Mouse (Mus musculus) CD4-positive, CD25-positive, alpha-beta regulatory T cell, adult 2 months (primary cell): ENCODE data around the gene E2f6.

Source experiments
- DNase-seq: peaks from one replicate; pipeline ENCODE4 v3.0.0-alpha.2; 2012; ENCODE audit warnings: low read depth, low spot score

E2f6 gene

GRCm38 (mm10) chr12:16810525-16811431 lies at the start of gene E2f6:
Gene E2f6 (plus strand): TSS chr12:16810963.
- DNase-seq = peak; percentile 91

- no peak for DNase-seq
Measured at GRCm38 (mm10) chr12:16761461-16761860, 49.3 kb upstream of the E2f6 start.

GRCm38 (mm10) chr12:16763649-16764422 lies 46.9 kb upstream of the E2f6 start:
- DNase-seq = no peak

- DNase-seq = no peak
Measured at GRCm38 (mm10) chr12:16764776-16765445, 45.9 kb upstream of the E2f6 start.

- DNase-seq = no peak
Measured at GRCm38 (mm10) chr12:16768251-16768650, 42.5 kb upstream of the E2f6 start.

- DNase-seq = no peak
Measured at GRCm38 (mm10) chr12:16768711-16769110, 42.1 kb upstream of the E2f6 start.

GRCm38 (mm10) chr12:16769601-16770165 lies 41.1 kb upstream of the E2f6 start:
- no peak for DNase-seq

GRCm38 (mm10) chr12:16774605-16775004 lies 36.2 kb upstream of the E2f6 start:
- no peak for DNase-seq

- no peak for DNase-seq
Measured at GRCm38 (mm10) chr12:16775351-16775750, 35.4 kb upstream of the E2f6 start.

GRCm38 (mm10) chr12:16778523-16778922 lies 32.2 kb upstream of the E2f6 start:
- DNase-seq = no peak

GRCm38 (mm10) chr12:16779165-16779564 lies 31.6 kb upstream of the E2f6 start:
- DNase-seq = no peak

GRCm38 (mm10) chr12:16780320-16780719 lies 30.4 kb upstream of the E2f6 start:
- no peak for DNase-seq

- DNase-seq = no peak
Measured at GRCm38 (mm10) chr12:16781034-16781746, 29.6 kb upstream of the E2f6 start.

GRCm38 (mm10) chr12:16788600-16788999 lies 22.2 kb upstream of the E2f6 start:
- no peak for DNase-seq

GRCm38 (mm10) chr12:16789199-16789598 lies 21.6 kb upstream of the E2f6 start:
- DNase-seq = no peak

GRCm38 (mm10) chr12:16789756-16790155 lies 21.0 kb upstream of the E2f6 start:
- DNase-seq = no peak

GRCm38 (mm10) chr12:16790456-16790855 lies 20.3 kb upstream of the E2f6 start:
- no peak for DNase-seq

- DNase-seq = no peak
Measured at GRCm38 (mm10) chr12:16793371-16793770, 17.4 kb upstream of the E2f6 start.

- DNase-seq = no peak
Measured at GRCm38 (mm10) chr12:16795781-16796180, 15.0 kb upstream of the E2f6 start.

- DNase-seq = no peak
Measured at GRCm38 (mm10) chr12:16798894-16799293, 11.9 kb upstream of the E2f6 start.

- no peak for DNase-seq
Measured at GRCm38 (mm10) chr12:16799928-16800258, 10.9 kb upstream of the E2f6 start.
